Mouse (Mus musculus) c-Kit-positive CD71-positive TER-119-positive erythroid progenitor cells, embryonic 14.5 days (primary cell): ENCODE measurements at regions not wholly inside any gene's neighbourhood (a gene's known extent, or its start where the extent isn't known, plus 50 kb on each side); places are given as distances from the start of the nearest gene placed in this dataset.

Source experiments
- DNase-seq: peaks from one replicate; pipeline ENCODE4 v3.0.0-alpha.2; 2013; ENCODE audit warnings: low spot score

- no peak for DNase-seq
These were observed 148.3 kb downstream of the Ddx1 start for GRCm38 (mm10) chr12:13100505-13101354.

- DNase-seq, result no peak
These were observed 152.6 kb upstream of the Mycn start for GRCm38 (mm10) chr12:13094111-13094851.

- no peak for DNase-seq
These were observed 144.2 kb upstream of the Mycn start for GRCm38 (mm10) chr12:13085951-13086350.

GRCm38 (mm10) chr12:13085484-13085883 is 143.8 kb upstream of the Mycn start:
- DNase-seq, result no peak

GRCm38 (mm10) chr12:13083337-13084054 is 141.8 kb upstream of the Mycn start:
- DNase-seq, result no peak

- DNase-seq, result no peak
These were observed 139.1 kb upstream of the Mycn start for GRCm38 (mm10) chr12:13080791-13081190.

GRCm38 (mm10) chr12:13079832-13080231 is 138.1 kb upstream of the Mycn start:
- DNase-seq, result no peak

- no peak for DNase-seq
These were observed 136.0 kb upstream of the Mycn start for GRCm38 (mm10) chr12:13077689-13078088.

- no peak for DNase-seq
These were observed 135.1 kb upstream of the Mycn start for GRCm38 (mm10) chr12:13076699-13077287.

- no peak for DNase-seq
These were observed 131.6 kb upstream of the Mycn start for GRCm38 (mm10) chr12:13073126-13073886.

GRCm38 (mm10) chr12:13067295-13067694 is 125.6 kb upstream of the Mycn start:
- no peak for DNase-seq

- no peak for DNase-seq
These were observed 125.0 kb upstream of the Mycn start for GRCm38 (mm10) chr12:13066604-13067181.

- DNase-seq, result no peak
These were observed 117.8 kb upstream of the Mycn start for GRCm38 (mm10) chr12:13059473-13059872.

- DNase-seq, result no peak
These were observed 114.5 kb upstream of the Mycn start for GRCm38 (mm10) chr12:13056246-13056645.

- no peak for DNase-seq
These were observed 112.9 kb upstream of the Mycn start for GRCm38 (mm10) chr12:13054611-13055010.

GRCm38 (mm10) chr12:13053746-13054145 is 112.0 kb upstream of the Mycn start:
- no peak for DNase-seq

GRCm38 (mm10) chr12:13052845-13053623 is 111.3 kb upstream of the Mycn start:
- DNase-seq, result no peak

- no peak for DNase-seq
These were observed 110.5 kb upstream of the Mycn start for GRCm38 (mm10) chr12:13052164-13052563.

GRCm38 (mm10) chr12:13049659-13050058 is 107.9 kb upstream of the Mycn start:
- no peak for DNase-seq

- DNase-seq, result no peak
These were observed 106.5 kb upstream of the Mycn start for GRCm38 (mm10) chr12:13048168-13048727.
